Mouse (Mus musculus): Measurements from ENCODE around the gene Wdr37.

GRCm38 (mm10) chr13:8793217-8793616 is 78.5 kb downstream of the Wdr37 start:
- TF ChIP-seq CTCF (IDR thresholded peaks at IDR 0.05; ENCODE audit: control insufficient read depth, insufficient read depth, insufficient read length) (no peak), USF1 (IDR thresholded peaks at IDR 0.05; ENCODE audit: low read depth) (no peak), MAX (IDR thresholded peaks at IDR 0.05) (no peak)

All from C2C12 (cell line).